Mouse (Mus musculus) liver, embryonic 11.5 days (tissue): ENCODE data around the gene Tnfsf11. TPM values are rescaled to one million over a fixed set of nuclear protein-coding genes. Genes with fewer than 3 reads are reported as not detected.

Experiments
- ATAC-seq: fragments of 200-750 bp; cut with Nextera tagmentation; replicated peaks from 2 replicates; pipeline ENCODE4 v1.8.0; 2017; ENCODE audit warnings: moderate number of reproducible peaks, mild to moderate bottlenecking, moderate TSS enrichment, moderate library complexity; ENCODE audit not compliant: low FRiP score
- DNase-seq: peaks from one replicate; pipeline ENCODE4 v3.0.0-alpha.2; 2017; ENCODE audit warnings: low spot score
- H3K27ac ChIP-seq: fragments of 300-500 bp; sonication (generic); 2 replicates; pipeline ENCODE4 v1.5.1; 2014; ENCODE audit warnings: mild to moderate bottlenecking, low read depth, low read length, control low read depth
- H3K27me3 ChIP-seq: fragments of 300-500 bp; sonication (generic); replicated peaks from 2 replicates; pipeline ENCODE4 v1.6.1; 2014; ENCODE audit warnings: low read length, mixed read lengths; ENCODE audit not compliant: control insufficient read depth, insufficient read depth
- H3K36me3 ChIP-seq: fragments of 300-500 bp; sonication (generic); 2 replicates; pipeline ENCODE4 v1.6.1; 2014; ENCODE audit warnings: mild to moderate bottlenecking, low read length, moderate library complexity, mixed read lengths; ENCODE audit not compliant: control insufficient read depth, insufficient read depth
- H3K4me1 ChIP-seq: fragments of 300-500 bp; sonication (generic); replicated peaks from 2 replicates; pipeline ENCODE4 v1.6.1; 2014; ENCODE audit warnings: low read length, mixed read lengths; ENCODE audit not compliant: control insufficient read depth, insufficient read depth
- H3K4me2 ChIP-seq: fragments of 300-500 bp; sonication (generic); 2 replicates; pipeline ENCODE4 v1.6.1; 2014; ENCODE audit warnings: mild to moderate bottlenecking, control low read depth, moderate library complexity
- H3K4me3 ChIP-seq: fragments of 300-500 bp; sonication (generic); 2 replicates; pipeline ENCODE4 v1.5.1; 2014; ENCODE audit warnings: low read depth, low read length, control low read depth
- H3K9ac ChIP-seq: fragments of 300-500 bp; sonication (generic); 2 replicates; pipeline ENCODE4 v1.6.1; 2014; ENCODE audit warnings: low read depth, low read length, control low read depth
- H3K9me3 ChIP-seq: fragments of 300-500 bp; sonication (generic); 2 replicates; pipeline ENCODE4 v1.6.1; 2016; ENCODE audit warnings: low read length, inconsistent platforms, mixed read lengths; ENCODE audit not compliant: control insufficient read depth
- WGBS: fragments of 180-500 bp; shearing (Covaris S2); extraction: QIAGEN DNeasy Blood & Tissue Kit; methylation state at CpG from one replicate; pipeline ENCODE4 v1.1.7; 2014; 5-methylcytosine and 5-hydroxymethylcytosine counted together
- polyA plus RNA-seq: library from polyadenylated mRNA; unstranded; fragments of >200 nt; fragmentation: Nextera tagmentation; extraction: Ambion mirVana; gene quantifications from 2 replicates; pipeline ENCODE4 v1.2.1, GENCODE M21; 2014

Tnfsf11 gene
- polyA plus RNA-seq, 1 experiment from 2014 or later, result 0.33 TPM

DNA sequence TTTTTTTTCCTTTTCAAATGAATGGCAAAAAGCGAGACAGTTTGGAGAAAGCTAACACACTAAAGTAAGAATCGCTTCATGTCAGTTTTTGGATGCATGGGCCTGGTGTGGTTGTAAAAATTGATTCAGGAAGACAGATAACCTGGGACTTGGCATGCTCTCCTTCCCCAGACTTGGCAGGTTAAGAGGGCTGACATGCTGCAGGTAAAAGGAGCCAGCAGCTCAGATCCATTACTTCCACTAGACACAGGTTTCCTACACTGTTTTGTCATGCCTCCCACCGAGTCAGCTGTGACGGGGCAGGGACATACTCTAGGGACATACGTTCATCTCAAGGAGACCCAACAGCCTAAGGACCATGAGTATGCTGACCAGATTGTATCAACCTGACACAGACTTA lies 33.0 kb downstream of the Tnfsf11 start:
- 86% methylated on average over 5 of the region's 5 CpGs for WGBS

DNA sequence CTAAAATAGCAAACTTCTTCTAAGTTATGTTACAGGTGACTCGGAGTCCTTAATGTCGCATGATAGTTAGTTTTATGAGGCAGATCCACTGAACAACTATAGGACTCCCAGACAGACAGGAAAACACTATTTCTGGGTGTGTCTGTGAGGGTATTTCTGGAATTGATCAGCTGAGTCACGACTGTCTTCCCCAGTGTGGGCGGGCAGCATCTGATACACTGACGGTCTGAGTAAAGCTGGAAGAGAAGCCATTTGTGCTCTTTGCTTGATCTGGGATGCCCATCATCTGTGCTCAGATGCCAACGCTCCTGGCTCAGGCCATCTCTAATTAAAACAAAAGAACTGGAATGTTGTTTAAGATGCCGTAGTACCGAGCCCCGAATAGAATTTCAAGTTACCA lies 33.7 kb downstream of the Tnfsf11 start:
- Histone ChIP-seq H3K9me3 (peaks cover 3% of the 10 kb centered on the region; the same call in 1 of the 2 replicates), H3K27me3 (no peaks in the 10 kb centered on the region), H3K4me3 (no peak overlapping the region), H3K4me1 (no peaks in the 10 kb centered on the region), H3K27ac (no peak overlapping the region), H3K36me3 (no peaks in the 10 kb centered on the region), H3K9ac (no peak overlapping the region), H3K4me2 (no peak overlapping the region)
- DNase-seq (no peak), ATAC-seq (no peak)
- WGBS, result 83% methylated on average over 9 of the region's 9 CpGs

More for the DNA sequence above, 33.0 kb downstream of the Tnfsf11 start:
- Histone ChIP-seq H3K4me1 (no peaks in the 10 kb centered on the region), H3K27me3 (no peaks in the 10 kb centered on the region), H3K4me2 (no peak overlapping the region), H3K4me3 (no peak overlapping the region), H3K9me3 (peaks cover 3% of the 10 kb centered on the region; the same call in 1 of the 2 replicates), H3K9ac (no peak overlapping the region), H3K36me3 (no peaks in the 10 kb centered on the region), H3K27ac (no peak overlapping the region)
- DNase-seq (no peak), ATAC-seq (no peak)

DNA sequence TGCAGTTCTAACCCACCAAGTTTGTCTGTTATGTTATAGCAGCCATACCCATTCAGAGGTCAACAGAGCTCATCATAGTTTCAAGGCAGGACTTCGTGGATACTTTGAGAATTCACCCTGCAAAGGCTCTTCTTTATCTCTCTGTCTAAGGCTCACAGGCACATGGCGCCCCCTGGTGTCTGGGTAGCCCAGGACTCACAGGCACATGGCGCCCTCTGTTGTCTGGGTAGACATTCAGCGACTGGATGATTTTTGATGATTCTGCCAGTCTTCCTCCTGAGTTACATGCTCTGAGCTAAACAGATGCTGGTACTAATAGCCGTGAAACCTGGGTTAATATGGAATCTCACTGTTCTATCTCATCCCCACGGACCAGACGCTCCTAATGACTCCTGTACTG lies 34.3 kb downstream of the Tnfsf11 start:
- no peaks in the 10 kb centered on the region for H3K4me1 ChIP-seq
- no peaks in the 10 kb centered on the region for H3K36me3 ChIP-seq
- H3K27me3 ChIP-seq, result no peaks in the 10 kb centered on the region
- H3K9me3 ChIP-seq, result peaks cover 3% of the 10 kb centered on the region; the same call in 1 of the 2 replicates
- 81% methylated on average over 7 of the region's 7 CpGs for WGBS
- no peak for ATAC-seq
- no peak overlapping the region for H3K9ac ChIP-seq
- no peak overlapping the region for H3K27ac ChIP-seq
- no peak overlapping the region for H3K4me2 ChIP-seq
- H3K4me3 ChIP-seq, result no peak overlapping the region
- DNase-seq, result no peak

DNA sequence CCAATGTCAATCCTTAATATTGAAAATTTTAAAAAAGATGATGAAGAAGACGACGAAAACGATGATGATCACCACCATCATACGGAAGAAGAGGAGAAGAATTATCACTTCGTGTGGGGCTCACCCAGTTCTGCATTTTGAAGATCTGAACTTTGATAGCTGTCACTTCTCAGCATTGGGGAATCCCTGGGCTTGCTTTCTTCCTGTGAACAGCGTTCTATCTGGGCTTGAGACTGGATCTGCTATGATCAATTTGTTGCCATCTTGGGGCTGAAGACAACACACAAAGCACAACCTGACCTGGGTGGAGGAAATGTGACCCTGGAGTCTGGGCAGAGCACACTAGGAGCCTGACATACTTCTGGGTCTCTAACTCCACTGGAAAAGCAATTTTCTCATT lies 43.0 kb downstream of the Tnfsf11 start:
- no peak overlapping the region for H3K4me3 ChIP-seq
- no peaks in the 10 kb centered on the region for H3K36me3 ChIP-seq
- ATAC-seq, result no peak
- no peak overlapping the region for H3K9ac ChIP-seq
- no peak overlapping the region for H3K27ac ChIP-seq
- no peak for DNase-seq
- WGBS, result 88% methylated on average over 6 of the region's 6 CpGs
- H3K4me2 ChIP-seq, result no peak overlapping the region
- H3K9me3 ChIP-seq, result no peaks in the 10 kb centered on the region
- H3K4me1 ChIP-seq, result no peaks in the 10 kb centered on the region
- H3K27me3 ChIP-seq, result no peaks in the 10 kb centered on the region

DNA sequence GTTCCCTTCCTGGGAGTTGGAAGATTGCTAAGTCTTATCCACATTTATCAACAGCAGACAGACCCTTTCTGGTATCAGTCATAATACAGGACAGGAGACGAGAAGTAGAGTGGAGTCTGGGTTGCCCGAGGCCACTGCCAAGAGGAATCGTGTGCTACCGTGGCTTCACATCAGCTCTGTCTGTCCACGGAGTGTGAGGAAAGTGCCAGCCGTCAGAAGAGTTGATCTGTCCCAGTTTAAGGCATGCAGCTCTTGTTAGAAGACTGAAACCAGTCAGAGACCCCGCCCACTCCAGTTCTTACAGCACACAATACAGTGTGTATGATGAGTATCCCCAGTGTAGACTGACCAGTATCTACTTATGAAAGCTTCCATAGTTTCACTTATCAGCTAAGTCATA lies 45.2 kb downstream of the Tnfsf11 start:
- Histone ChIP-seq H3K4me3 (no peak overlapping the region), H3K4me2 (no peak overlapping the region), H3K27ac (no peak overlapping the region), H3K27me3 (no peaks in the 10 kb centered on the region), H3K9me3 (no peaks in the 10 kb centered on the region), H3K4me1 (no peaks in the 10 kb centered on the region), H3K36me3 (no peaks in the 10 kb centered on the region), H3K9ac (no peak overlapping the region)
- WGBS, result 73% methylated on average over 7 of the region's 7 CpGs
- DNase-seq (no peak), ATAC-seq (no peak)

DNA sequence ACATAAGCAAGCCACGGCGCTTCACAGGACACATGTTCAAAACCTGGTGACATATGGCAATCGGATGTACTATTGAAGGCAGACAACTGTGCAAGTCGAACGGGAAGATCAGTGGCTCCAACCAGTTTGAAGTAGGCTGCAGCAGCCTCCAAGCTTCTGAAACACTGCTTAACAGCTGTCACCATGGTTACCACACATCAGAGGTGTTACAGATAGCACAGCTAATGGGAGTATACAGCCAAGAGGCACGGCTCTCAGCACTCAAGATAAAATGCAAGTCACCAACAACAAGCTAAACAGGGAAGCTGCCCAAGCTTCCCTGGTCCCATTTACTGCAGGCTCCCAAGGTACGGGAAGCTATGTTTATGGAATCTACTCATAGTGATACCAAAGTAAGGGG lies 46.6 kb downstream of the Tnfsf11 start:
- no peak for ATAC-seq
- no peak overlapping the region for H3K27ac ChIP-seq
- H3K4me1 ChIP-seq, result no peaks in the 10 kb centered on the region
- H3K36me3 ChIP-seq, result no peaks in the 10 kb centered on the region
- no peak overlapping the region for H3K9ac ChIP-seq
- WGBS, result 78% methylated on average over 7 of the region's 7 CpGs
- no peaks in the 10 kb centered on the region for H3K27me3 ChIP-seq
- no peak overlapping the region for H3K4me3 ChIP-seq
- no peaks in the 10 kb centered on the region for H3K9me3 ChIP-seq
- H3K4me2 ChIP-seq, result no peak overlapping the region
- DNase-seq, result no peak

DNA sequence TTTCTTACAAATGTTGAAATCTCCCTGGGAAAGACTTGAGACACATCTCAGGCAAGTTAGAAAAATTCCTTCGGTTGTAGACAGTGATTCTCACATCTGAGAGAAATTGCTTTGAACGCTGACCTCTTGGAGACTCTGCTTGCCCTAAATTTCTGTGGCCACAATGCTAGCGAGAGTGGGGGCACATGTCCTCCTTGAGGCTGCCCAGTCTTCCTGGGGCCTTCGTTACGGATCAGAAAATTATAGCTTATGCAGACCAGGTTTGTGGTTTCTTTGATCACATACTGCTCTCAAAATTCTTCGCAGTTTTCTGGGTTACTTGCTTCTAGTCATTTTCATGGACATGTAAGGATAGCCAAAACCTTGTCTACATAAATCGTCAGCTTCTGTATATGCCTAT lies 53.8 kb downstream of the Tnfsf11 start:
- DNase-seq, result no peak
- H3K4me2 ChIP-seq, result no peak overlapping the region
- H3K36me3 ChIP-seq, result no peaks in the 10 kb centered on the region
- H3K9ac ChIP-seq, result no peak overlapping the region
- H3K9me3 ChIP-seq, result no peaks in the 10 kb centered on the region
- H3K4me3 ChIP-seq, result no peak overlapping the region
- no peak for ATAC-seq
- no peaks in the 10 kb centered on the region for H3K27me3 ChIP-seq
- no peak overlapping the region for H3K27ac ChIP-seq
- 75% methylated on average over 7 of the region's 7 CpGs for WGBS
- no peaks in the 10 kb centered on the region for H3K4me1 ChIP-seq

DNA sequence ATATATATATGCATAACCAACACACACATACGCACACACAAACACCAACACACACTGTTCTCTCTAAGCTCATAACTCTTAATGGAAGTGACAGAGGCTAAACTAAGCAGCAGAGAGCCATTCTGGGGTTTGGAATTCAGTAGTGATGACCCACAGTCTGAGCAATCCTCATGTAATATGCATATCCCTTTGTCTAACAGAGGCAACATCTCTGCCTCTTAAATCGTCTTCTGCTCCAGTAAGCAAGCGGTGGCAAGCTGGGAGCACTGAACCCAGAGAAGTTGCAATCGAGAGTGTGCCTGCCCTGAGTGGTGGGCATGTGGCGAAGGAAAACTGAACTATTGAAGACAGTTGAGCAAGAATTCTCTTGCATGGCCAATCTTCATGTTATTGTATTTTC lies 61.2 kb downstream of the Tnfsf11 start:
- no peak overlapping the region for H3K9ac ChIP-seq
- H3K9me3 ChIP-seq, result no peaks in the 10 kb centered on the region
- no peaks in the 10 kb centered on the region for H3K36me3 ChIP-seq
- ATAC-seq (no peak), DNase-seq (no peak)
- H3K27ac ChIP-seq, result no peak overlapping the region
- H3K4me3 ChIP-seq, result no peak overlapping the region
- no peak overlapping the region for H3K4me2 ChIP-seq
- no peaks in the 10 kb centered on the region for H3K4me1 ChIP-seq
- WGBS, result 90% methylated on average over 5 of the region's 5 CpGs
- H3K27me3 ChIP-seq, result no peaks in the 10 kb centered on the region

DNA sequence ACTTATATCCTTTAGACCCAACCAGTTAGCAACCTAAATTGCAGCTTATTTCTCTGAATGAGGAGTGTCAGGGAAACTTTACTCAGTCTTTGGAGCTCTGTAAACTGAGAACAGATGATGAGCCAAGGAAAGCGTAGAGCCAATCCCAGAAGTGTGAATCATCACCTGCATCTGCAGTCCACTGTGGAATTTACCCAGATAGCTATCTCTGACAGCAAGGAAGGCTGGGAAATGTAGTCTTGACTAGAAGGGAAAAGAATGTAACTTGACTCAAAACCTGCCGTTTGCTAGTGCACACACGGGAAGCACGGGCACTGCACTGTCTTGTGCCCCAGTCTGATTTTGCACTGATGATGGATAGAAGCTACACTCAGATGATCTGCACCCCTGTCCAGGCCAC lies 63.0 kb downstream of the Tnfsf11 start:
- ATAC-seq (no peak), DNase-seq (no peak)
- Histone ChIP-seq H3K4me2 (no peak overlapping the region), H3K27ac (no peak overlapping the region), H3K4me3 (no peak overlapping the region), H3K9ac (no peak overlapping the region), H3K4me1 (no peaks in the 10 kb centered on the region), H3K27me3 (no peaks in the 10 kb centered on the region), H3K36me3 (no peaks in the 10 kb centered on the region), H3K9me3 (no peaks in the 10 kb centered on the region)
- WGBS, result 52% methylated on average over 4 of the region's 4 CpGs
